Comparison of ENCODE assay signal across 30 mouse cellular contexts in the genomic region with DNA sequence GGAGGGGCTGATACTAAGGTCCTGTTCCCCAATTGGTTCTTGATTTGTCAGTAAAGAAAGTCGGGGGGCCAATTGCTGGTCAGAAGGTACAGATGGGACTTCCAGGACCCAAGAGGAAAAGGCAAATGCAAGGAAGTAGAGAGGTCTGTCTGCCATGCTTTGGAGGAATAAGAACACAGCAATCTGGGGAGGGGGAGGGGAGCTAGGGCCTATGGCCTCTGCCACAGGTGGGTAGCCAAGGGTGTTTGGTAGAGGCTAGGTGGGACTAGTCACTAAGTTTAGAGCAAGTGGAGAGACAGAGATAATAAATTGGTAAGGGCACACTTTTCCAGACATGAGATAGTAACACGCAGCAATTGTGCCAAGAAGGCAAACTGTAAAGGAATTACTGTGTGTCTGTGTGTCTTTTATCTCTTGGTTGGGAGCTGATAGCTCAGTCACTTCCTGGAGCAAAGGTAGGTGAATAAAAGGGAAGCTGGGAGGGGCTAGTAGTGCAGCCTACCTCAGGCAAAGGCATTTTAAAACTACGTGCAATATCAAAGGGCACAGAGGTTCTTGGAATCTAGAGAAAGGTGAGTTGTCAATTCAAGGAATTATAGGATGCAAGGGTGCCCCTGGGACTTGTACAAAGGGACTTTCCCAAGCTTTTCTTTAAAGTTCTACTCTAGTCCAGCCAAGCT. TPM values are rescaled to one million over a fixed set of nuclear protein-coding genes. Genes with fewer than 3 reads are reported as not detected.
DNase-seq lines count a peak whose midpoint lies in the region; ATAC-seq and TF ChIP-seq lines count a peak whose summit lies in the region.
"Had no signal": no experiment of that assay in that cellular context is flagged by ENCODE, and none has a peak within 500 bp of the region (broad histone marks: within the 10 kb centered on the region; RNA-seq: fewer than 3 reads in every experiment).

No protein-coding gene starts in this region.

- TF ChIP-seq CTCF in small intestine, adult 2 months (IDR thresholded peaks at IDR 0.05; ENCODE audit: extremely low read depth, insufficient read length, insufficient replicate concordance, low read depth, low read length) = no peak
- no peak for TF ChIP-seq CTCF in stomach, postnatal 0 days (IDR thresholded peaks at IDR 0.05; ENCODE audit: low read depth)
- TF ChIP-seq CTCF in cerebellum, adult 2 months (IDR thresholded peaks at IDR 0.05; ENCODE audit: borderline replicate concordance, insufficient read depth, low read depth, low read length) = no peak

- no peaks in the 10 kb centered on the region for H3K9me3 ChIP-seq in intestine, embryonic 16.5 days (ENCODE audit: control insufficient read depth, low read length)
- H3K9me3 ChIP-seq in stomach, postnatal 0 days (ENCODE audit: control insufficient read depth, low read length) = no peaks in the 10 kb centered on the region
- H3K9me3 ChIP-seq in midbrain, embryonic 11.5 days (ENCODE audit: control insufficient read depth, low read length) = no peaks in the 10 kb centered on the region
- H3K9me3 ChIP-seq: forebrain, embryonic 10.5 days; forebrain, embryonic 13.5 days; hindbrain, embryonic 10.5 days; hindbrain, embryonic 13.5 days had no signal

- ATAC-seq in intestine, embryonic 16.5 days = peak; percentile 99
- ATAC-seq in stomach, postnatal 0 days (ENCODE audit: low FRiP score, low TSS enrichment) = peak; percentile 92
- ATAC-seq in midbrain, embryonic 11.5 days (ENCODE audit: low FRiP score) = no peak
- ATAC-seq: activated CD4-positive, CD25-positive, alpha-beta regulatory T cell, adult 4 months; forebrain, embryonic 13.5 days; forebrain, embryonic 16.5 days; hindbrain, embryonic 16.5 days had no signal

- H3K4me1 ChIP-seq in intestine, embryonic 16.5 days (ENCODE audit: control insufficient read depth, insufficient read depth, low read length) = no peaks in the 10 kb centered on the region
- H3K4me1 ChIP-seq in small intestine, adult 2 months (ENCODE audit: control insufficient read depth, insufficient read depth, insufficient read length, low read length) = peaks cover 11% of the 10 kb centered on the region; the same call in 1 of the 2 replicates
- no peaks in the 10 kb centered on the region for H3K4me1 ChIP-seq in stomach, postnatal 0 days (replicated peaks; ENCODE audit: control insufficient read depth, insufficient read depth)
- no peaks in the 10 kb centered on the region for H3K4me1 ChIP-seq in midbrain, embryonic 11.5 days (ENCODE audit: control insufficient read depth, insufficient read depth, low read length)
- no peaks in the 10 kb centered on the region for H3K4me1 ChIP-seq in cerebellum, adult 2 months (ENCODE audit: control insufficient read depth, insufficient read depth, low read length)
- H3K4me1 ChIP-seq: forebrain, embryonic 10.5 days; forebrain, embryonic 13.5 days; hindbrain, embryonic 10.5 days; hindbrain, embryonic 13.5 days had no signal

- no peak for TF ChIP-seq EP300 in stomach, postnatal 0 days (optimal IDR thresholded peaks at IDR 0.05)

- no peak overlapping the region for H3K4me3 ChIP-seq in intestine, embryonic 16.5 days (ENCODE audit: low read length)
- H3K4me3 ChIP-seq in small intestine, adult 2 months (ENCODE audit: low read depth, low read length) = no peak overlapping the region
- no peak overlapping the region for H3K4me3 ChIP-seq in stomach, postnatal 0 days (ENCODE audit: low read depth, low read length)
- no peak overlapping the region for H3K4me3 ChIP-seq in midbrain, embryonic 11.5 days (ENCODE audit: low read depth, low read length)
- H3K4me3 ChIP-seq in cerebellum, adult 2 months (replicated peaks; ENCODE audit: insufficient read depth, low read depth, low read length) = no peak overlapping the region
- H3K4me3 ChIP-seq: forebrain, embryonic 10.5 days; forebrain, embryonic 13.5 days; hindbrain, embryonic 10.5 days; hindbrain, embryonic 13.5 days had no signal

- no peaks in the 10 kb centered on the region for H3K27me3 ChIP-seq in intestine, embryonic 16.5 days (replicated peaks; ENCODE audit: control insufficient read depth, insufficient read depth, low read length)
- H3K27me3 ChIP-seq in small intestine, adult 2 months (ENCODE audit: control insufficient read depth, insufficient read depth, low read length) = no peaks in the 10 kb centered on the region
- no peaks in the 10 kb centered on the region for H3K27me3 ChIP-seq in stomach, postnatal 0 days (ENCODE audit: control insufficient read depth, insufficient read depth, low read length)
- no peaks in the 10 kb centered on the region for H3K27me3 ChIP-seq in midbrain, embryonic 11.5 days (ENCODE audit: control insufficient read depth, insufficient read depth, low read length)
- no peaks in the 10 kb centered on the region for H3K27me3 ChIP-seq in cerebellum, adult 2 months (ENCODE audit: control insufficient read depth, insufficient read depth, low read length)
- H3K27me3 ChIP-seq: hindbrain, embryonic 13.5 days had no signal

- TF ChIP-seq POLR2A in small intestine, adult 2 months (IDR thresholded peaks at IDR 0.05; ENCODE audit: low read depth, low read length) = no peak
- no peak for TF ChIP-seq POLR2A in cerebellum, adult 2 months (IDR thresholded peaks at IDR 0.05; ENCODE audit: borderline replicate concordance, insufficient read depth, low read length)

- peak; percentile 55 for DNase-seq in heart, adult 11 months
- DNase-seq in heart, postnatal 25 days (ENCODE audit: low spot score) = no peak
- peak; percentile 41 for DNase-seq in stomach, postnatal 0 days (ENCODE audit: low spot score)
- DNase-seq in midbrain, embryonic 11.5 days (ENCODE audit: low spot score, missing footprints) = no peak
- no peak for DNase-seq in cerebellum, adult 2 months
- no peak for DNase-seq in ovary, postnatal 36 days (ENCODE audit: low spot score)
- DNase-seq: adrenal gland, adult 8-10 months; adrenal gland, postnatal 36 days; cerebellum, adult 18-20 months; cerebellum, adult 9-11 months; cerebellum, postnatal 36 days; embryo, embryonic 11 days; gastrocnemius, postnatal 10 days; gastrocnemius, postnatal 36 days; heart, postnatal 36 days had no signal

- intact Hi-C loops in heart, postnatal 25 days (cut with DNase I) = no loop called here

- H3K27ac ChIP-seq in intestine, embryonic 16.5 days (ENCODE audit: low read length) = peak overlapping the region; percentile 79
- H3K27ac ChIP-seq in small intestine, adult 2 months (ENCODE audit: insufficient read depth, low read depth, low read length) = peak overlapping the region; percentile 97
- H3K27ac ChIP-seq in stomach, postnatal 0 days (replicated peaks) = no peak overlapping the region
- H3K27ac ChIP-seq in midbrain, embryonic 11.5 days (ENCODE audit: low read depth, low read length) = no peak overlapping the region
- H3K27ac ChIP-seq in cerebellum, adult 2 months (ENCODE audit: insufficient read depth, low read length) = no peak overlapping the region
- H3K27ac ChIP-seq: forebrain, embryonic 10.5 days; forebrain, embryonic 13.5 days; hindbrain, embryonic 10.5 days; hindbrain, embryonic 13.5 days had no signal

- WGBS in intestine, embryonic 16.5 days = 61% methylated on average over 3 of the region's 3 CpGs
- 20% methylated on average over 3 of the region's 3 CpGs for WGBS in small intestine, adult 2 months
- WGBS in stomach, postnatal 0 days = 61% methylated on average over 3 of the region's 3 CpGs
- WGBS in midbrain, embryonic 11.5 days = 79% methylated on average over 3 of the region's 3 CpGs
- WGBS in cerebellum, adult 2 months = 85% methylated on average over 3 of the region's 3 CpGs

- H3K4me2 ChIP-seq in intestine, embryonic 16.5 days (ENCODE audit: low read depth, low read length) = no peak overlapping the region
- no peak overlapping the region for H3K4me2 ChIP-seq in stomach, postnatal 0 days (replicated peaks; ENCODE audit: low read depth)
- no peak overlapping the region for H3K4me2 ChIP-seq in midbrain, embryonic 11.5 days
- H3K4me2 ChIP-seq: forebrain, embryonic 13.5 days; heart, embryonic 11.5 days; hindbrain, embryonic 13.5 days had no signal

- no peaks in the 10 kb centered on the region for H3K36me3 ChIP-seq in intestine, embryonic 16.5 days (ENCODE audit: control insufficient read depth, insufficient read depth, low read length)
- H3K36me3 ChIP-seq in small intestine, adult 2 months (ENCODE audit: control insufficient read depth, insufficient read depth, low read length) = no peaks in the 10 kb centered on the region
- no peaks in the 10 kb centered on the region for H3K36me3 ChIP-seq in stomach, postnatal 0 days (ENCODE audit: control insufficient read depth, insufficient read depth, low read length)
- no peaks in the 10 kb centered on the region for H3K36me3 ChIP-seq in midbrain, embryonic 11.5 days (ENCODE audit: control insufficient read depth, insufficient read depth, low read length)
- H3K36me3 ChIP-seq: forebrain, embryonic 10.5 days; hindbrain, embryonic 10.5 days; hindbrain, embryonic 13.5 days had no signal

- H3K9ac ChIP-seq in intestine, embryonic 16.5 days (ENCODE audit: low read depth, low read length) = no peak overlapping the region
- H3K9ac ChIP-seq in stomach, postnatal 0 days (ENCODE audit: low read length) = no peak overlapping the region
- H3K9ac ChIP-seq in midbrain, embryonic 11.5 days (ENCODE audit: low read length) = no peak overlapping the region
- H3K9ac ChIP-seq: forebrain, embryonic 13.5 days; hindbrain, embryonic 13.5 days had no signal

RNA-seq across cellular contexts. Expression of a gene that starts 43.2 kb away (rescaled TPM):
- not detected for total RNA-seq in heart, postnatal 25 days (2021)
- 0.87 and 0.92 TPM in 2 replicates for polyA plus RNA-seq in intestine, embryonic 16.5 days (2015; fragmentation: Nextera tagmentation; extraction: Ambion mirVana)
- 0.11 and 0.23 TPM in 2 replicates for polyA plus RNA-seq in small intestine, adult 2 months (2012; rRNA removed)
- 0.91 and 0.92 TPM in 2 replicates for polyA plus RNA-seq in stomach, postnatal 0 days (2015; fragmentation: Nextera tagmentation; extraction: Ambion mirVana)
- polyA plus RNA-seq in midbrain, embryonic 11.5 days (2014; fragmentation: Nextera tagmentation; extraction: Ambion mirVana) = 0.70 and 1.2 TPM in 2 replicates
- polyA plus RNA-seq in cerebellum, adult 2 months (2012; rRNA removed) = 5.8 and 7.1 TPM in 2 replicates
- total RNA-seq: ES-E14; gastrocnemius, adult 18-20 months; gastrocnemius, postnatal 36 days; granulocyte monocyte progenitor cell, adult 5-6 weeks; heart, adult 8-10 months; heart, postnatal 36 days had no signal
- polyA plus RNA-seq: activated CD4-positive, CD25-positive, alpha-beta regulatory T cell, adult 4 months; forebrain, embryonic 10.5 days; heart, postnatal 0 days had no signal

Comparison
In these comparisons a context has a peak if more than half of its experiments do, and no peak if none do; other contexts are left out.
1. DNase-seq: peak in heart, adult 11 months (single experiment) and stomach, postnatal 0 days (single experiment); none in heart, postnatal 25 days (single experiment), midbrain, embryonic 11.5 days (single experiment), cerebellum, adult 2 months (0 of 2) and ovary, postnatal 36 days (single experiment).
2. H3K27ac ChIP-seq: peak in intestine, embryonic 16.5 days (single experiment) and small intestine, adult 2 months (single experiment); none in stomach, postnatal 0 days (single experiment), midbrain, embryonic 11.5 days (single experiment) and cerebellum, adult 2 months (single experiment).